Mouse (Mus musculus) naive thymus-derived CD4-positive, alpha-beta T cell, adult 5 months (primary cell): Measurements from ENCODE around the gene Lsm3. TPM values are rescaled to one million over a fixed set of nuclear protein-coding genes. Genes with fewer than 3 reads are reported as not detected.

Source experiments
- polyA plus RNA-seq: library from polyadenylated mRNA; unstranded; fragments of 100-300 nt; shearing (Covaris generic); gene quantifications from one replicate; pipeline ENCODE4 v1.2.1, GENCODE M21; 2017

The Lsm3 gene
- 97.1 TPM for polyA plus RNA-seq

DNA sequence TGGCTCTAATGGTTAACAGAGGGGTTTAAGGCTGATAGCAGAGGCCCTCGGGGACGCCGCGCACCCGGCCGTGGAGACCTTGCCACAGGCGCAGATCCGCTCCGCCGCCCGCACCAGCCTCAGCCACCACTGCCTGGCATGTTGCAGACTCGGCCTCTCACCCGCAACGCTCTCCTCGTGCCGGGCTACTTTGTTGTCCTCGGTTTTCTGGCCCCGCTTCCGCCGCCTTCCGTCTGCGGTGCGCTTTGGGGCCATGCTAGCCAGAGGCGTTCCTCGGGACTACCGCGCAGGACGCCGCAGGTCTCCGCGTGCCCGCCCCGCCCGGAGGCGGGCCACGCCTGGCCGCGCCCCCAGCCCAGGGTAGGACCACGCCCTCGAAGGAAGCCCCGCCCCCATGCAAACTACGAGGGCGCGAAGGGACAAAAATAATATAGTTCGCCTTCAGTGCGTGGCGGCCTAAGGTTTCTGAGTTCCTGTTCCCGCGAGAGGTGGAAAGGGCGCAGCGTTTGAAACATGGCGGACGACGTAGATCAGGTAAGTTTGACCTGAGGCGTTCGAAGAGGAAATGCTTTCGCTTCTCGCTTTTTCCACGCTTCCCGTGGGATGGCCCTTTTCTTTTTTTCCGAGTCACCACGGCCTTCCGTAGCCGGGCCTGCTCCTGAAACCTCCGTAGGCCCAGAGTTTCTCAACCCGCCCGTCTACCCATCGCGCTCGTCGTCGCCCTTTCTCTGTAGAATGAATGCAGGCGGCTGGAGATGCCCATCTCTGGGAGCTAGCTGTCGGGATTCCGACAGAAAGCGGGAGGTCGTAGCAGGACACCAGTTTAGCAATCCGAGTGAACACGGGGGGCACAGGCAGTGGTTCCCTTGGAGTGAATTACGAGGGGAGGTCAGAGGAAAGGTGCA is at the start of gene Lsm3, which contains the start of gene Xpc:
Lsm3 (plus strand) TSS at position 384 of the 905 bp plus-strand sequence.
Xpc (minus strand) TSS at position 344 of the 905 bp plus-strand sequence.

DNA sequence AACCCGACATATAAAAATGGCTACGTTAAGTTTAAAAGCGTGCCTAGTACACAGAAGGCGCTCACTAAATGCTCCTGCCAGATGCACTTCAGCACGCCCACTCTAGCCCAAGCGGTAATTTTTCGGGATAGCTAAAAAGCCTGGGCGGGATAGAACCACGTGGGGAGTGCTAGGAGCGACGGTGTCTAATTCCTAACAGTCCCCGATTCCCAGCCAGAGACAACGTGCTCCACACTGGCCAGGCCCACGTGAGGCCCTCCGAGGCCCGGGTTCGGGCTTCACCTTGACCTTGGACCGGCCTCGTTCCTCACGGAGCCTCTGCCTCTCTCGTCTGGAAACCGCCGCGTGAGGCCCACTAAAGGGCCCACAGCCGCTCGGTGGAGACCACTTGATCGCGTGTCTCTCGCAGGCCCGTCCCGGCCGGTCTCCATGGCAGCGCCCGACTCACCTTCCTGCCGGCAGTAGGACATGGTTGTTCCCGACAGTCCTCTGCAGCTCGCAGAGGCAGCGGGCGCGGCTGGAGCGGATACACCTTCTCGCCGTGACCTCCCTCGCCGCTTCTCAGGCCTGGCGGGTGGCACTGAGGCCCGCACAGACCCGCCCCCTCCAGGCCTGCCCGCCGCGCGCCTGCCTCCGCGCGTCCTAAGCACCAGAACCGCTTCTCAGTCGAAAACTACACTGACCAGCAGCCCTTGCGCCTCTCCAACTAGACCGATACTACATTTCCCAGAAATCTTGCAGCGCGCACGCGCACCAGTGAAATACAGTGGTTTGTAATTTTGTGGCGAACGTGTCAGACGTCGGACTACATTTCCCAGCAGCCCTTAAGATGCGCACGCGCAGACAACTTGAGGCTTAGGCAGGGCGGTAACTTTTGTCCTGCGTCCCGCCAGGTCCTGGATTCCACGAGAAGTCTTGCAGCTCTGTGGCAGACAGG is 42.6 kb upstream of the Lsm3 start, which contains the start of the genes Chchd4 and Tmem43:
Chchd4 (minus strand) TSS at position 679 of the 937 bp plus-strand sequence.
Tmem43 (plus strand) TSS at position 836 of the 937 bp plus-strand sequence.

Other genes starting within 250 kb of the Lsm3 start
- not detected for gene Wnt7a, start 104.6 kb upstream of the Lsm3 start, polyA plus RNA-seq
- gene Chchd4, start 42.4 kb upstream of the Lsm3 start, polyA plus RNA-seq: 11.9 TPM
- gene Tmem43, start 42.2 kb upstream of the Lsm3 start, polyA plus RNA-seq: 47.1 TPM
- 21.1 TPM for gene Xpc, start within 50 bp of the Lsm3 start, polyA plus RNA-seq
- gene Slc6a6, start 168.1 kb downstream of the Lsm3 start, polyA plus RNA-seq: 104 TPM